Comparison of ENCODE assay signal across 8 mouse cellular contexts in genomic region chr19:37337752-37338151, GRCm38 (mm10). TPM values are rescaled to one million over a fixed set of nuclear protein-coding genes. Genes with fewer than 3 reads are reported as not detected.
DNase-seq lines count a peak whose midpoint lies in the region; ATAC-seq and TF ChIP-seq lines count a peak whose summit lies in the region.

TSS of gene Ide (minus strand) at chr19:37337852.

- peaks cover 23% of the 10 kb centered on the region for H3K79me3 ChIP-seq in C2C12 (ENCODE audit: low read depth)

- no peak within 1 kb of the TSS for H3K27ac ChIP-seq in ES-Bruce4 (ENCODE audit: insufficient read depth, low read length)
- H3K27ac ChIP-seq in forebrain, embryonic 11.5 days (ENCODE audit: low read depth, low read length): no peak within 1 kb of the TSS
- H3K27ac ChIP-seq in limb, embryonic 14.5 days (replicated peaks; ENCODE audit: low read depth, low read length): no peak within 1 kb of the TSS
- H3K27ac ChIP-seq in stomach, embryonic 15.5 days: no peak within 1 kb of the TSS

- no peaks in the 10 kb centered on the region for H3K27me3 ChIP-seq in C2C12 (ENCODE audit: control insufficient read depth, insufficient read depth, insufficient read length)
- H3K27me3 ChIP-seq in ES-Bruce4 (ENCODE audit: control insufficient read depth, insufficient read depth, low read length, poor library complexity, severe bottlenecking): no peaks in the 10 kb centered on the region
- no peaks in the 10 kb centered on the region for H3K27me3 ChIP-seq in forebrain, embryonic 11.5 days (ENCODE audit: control insufficient read depth, insufficient read depth, low read length)
- no peaks in the 10 kb centered on the region for H3K27me3 ChIP-seq in limb, embryonic 14.5 days (ENCODE audit: control insufficient read depth, insufficient read depth, low read length)
- no peaks in the 10 kb centered on the region for H3K27me3 ChIP-seq in stomach, embryonic 15.5 days (replicated peaks)

- no peaks in the 10 kb centered on the region for H3K9me3 ChIP-seq in ES-Bruce4 (replicated peaks; ENCODE audit: control insufficient read depth, insufficient read depth, low read length, poor library complexity, severe bottlenecking)
- H3K9me3 ChIP-seq in forebrain, embryonic 11.5 days (ENCODE audit: control insufficient read depth, low read length): no peaks in the 10 kb centered on the region
- H3K9me3 ChIP-seq in limb, embryonic 14.5 days (ENCODE audit: control insufficient read depth, low read length): no peaks in the 10 kb centered on the region
- no peaks in the 10 kb centered on the region for H3K9me3 ChIP-seq in stomach, embryonic 15.5 days

- H3K4me2 ChIP-seq in forebrain, embryonic 11.5 days (ENCODE audit: low read depth, low read length, severe bottlenecking): no peak within 1 kb of the TSS
- no peak within 1 kb of the TSS for H3K4me2 ChIP-seq in limb, embryonic 14.5 days (replicated peaks; ENCODE audit: low read depth, low read length, severe bottlenecking)
- H3K4me2 ChIP-seq in stomach, embryonic 15.5 days: no peak within 1 kb of the TSS

- peaks cover 6% of the 10 kb centered on the region for H3K36me3 ChIP-seq in C2C12 (ENCODE audit: control insufficient read depth, insufficient read depth)
- H3K36me3 ChIP-seq in ES-Bruce4 (ENCODE audit: control insufficient read depth, insufficient read depth, low read length, poor library complexity, severe bottlenecking): 0 out of 2 replicates have a peak, but pooled peaks cover 2% of the 10 kb centered on the region
- no peaks in the 10 kb centered on the region for H3K36me3 ChIP-seq in forebrain, embryonic 11.5 days (ENCODE audit: control insufficient read depth, insufficient read depth, low read length)
- no peaks in the 10 kb centered on the region for H3K36me3 ChIP-seq in limb, embryonic 14.5 days (ENCODE audit: control insufficient read depth, insufficient read depth, low read length)
- no peaks in the 10 kb centered on the region for H3K36me3 ChIP-seq in stomach, embryonic 15.5 days

- ATAC-seq in forebrain, embryonic 11.5 days (replicated peaks; ENCODE audit: low FRiP score): no peak
- no peak for ATAC-seq in limb, embryonic 14.5 days (ENCODE audit: low FRiP score, low read depth)
- no peak for ATAC-seq in stomach, embryonic 15.5 days (ENCODE audit: insufficient read depth, low FRiP score, low read depth)

- DNase-seq in forebrain, embryonic 11.5 days (ENCODE audit: low spot score): no peak
- no peak for DNase-seq in heart, postnatal 4 days
- DNase-seq in limb, embryonic 14.5 days (ENCODE audit: low spot score): no peak
- no peak for DNase-seq in cerebellum, adult 11-12 months
- DNase-seq in cerebellum, postnatal 4 days (ENCODE audit: low spot score in 2 of 2): no peak

- H3ac ChIP-seq in C2C12 (ENCODE audit: control insufficient read depth, insufficient read length, low read depth): no peak within 1 kb of the TSS

- peaks cover 90% of the 10 kb centered on the region for H3K79me2 ChIP-seq in C2C12 (ENCODE audit: control insufficient read depth, insufficient read depth)

- TF ChIP-seq CTCF in C2C12 (IDR thresholded peaks at IDR 0.05; ENCODE audit: control insufficient read depth, insufficient read depth, insufficient read length) (no peak), ES-Bruce4 (IDR thresholded peaks at IDR 0.05; ENCODE audit: low read depth, low read length) (no peak)

- H3K9ac ChIP-seq in ES-Bruce4 (ENCODE audit: low read depth, poor library complexity, severe bottlenecking): no peak within 1 kb of the TSS
- H3K9ac ChIP-seq in forebrain, embryonic 11.5 days (ENCODE audit: low read length): no peak within 1 kb of the TSS
- no peak within 1 kb of the TSS for H3K9ac ChIP-seq in limb, embryonic 14.5 days (ENCODE audit: low read depth, low read length, severe bottlenecking)
- H3K9ac ChIP-seq in stomach, embryonic 15.5 days: no peak within 1 kb of the TSS

- H3K4me3 ChIP-seq in C2C12 (ENCODE audit: insufficient read depth, poor library complexity, severe bottlenecking) (no peak within 1 kb of the TSS), ES-Bruce4 (ENCODE audit: low read depth, low read length) (no peak within 1 kb of the TSS)
- no peak within 1 kb of the TSS for H3K4me3 ChIP-seq in forebrain, embryonic 11.5 days (ENCODE audit: low read depth, low read length)
- H3K4me3 ChIP-seq in limb, embryonic 14.5 days (replicated peaks; ENCODE audit: low read length): no peak within 1 kb of the TSS
- H3K4me3 ChIP-seq in stomach, embryonic 15.5 days (replicated peaks): no peak within 1 kb of the TSS

- H3K4me1 ChIP-seq in ES-Bruce4 (ENCODE audit: control insufficient read depth, insufficient read depth, low read length): no peaks in the 10 kb centered on the region
- no peaks in the 10 kb centered on the region for H3K4me1 ChIP-seq in forebrain, embryonic 11.5 days (replicated peaks; ENCODE audit: control insufficient read depth, insufficient read depth, low read length)
- H3K4me1 ChIP-seq in limb, embryonic 14.5 days (ENCODE audit: control insufficient read depth, insufficient read depth, low read length): no peaks in the 10 kb centered on the region
- no peaks in the 10 kb centered on the region for H3K4me1 ChIP-seq in stomach, embryonic 15.5 days

- WGBS in forebrain, embryonic 11.5 days: 73% methylated on average over 4 of the region's 4 CpGs
- 77% methylated on average over 4 of the region's 4 CpGs for WGBS in limb, embryonic 14.5 days
- WGBS in stomach, embryonic 15.5 days: 65% methylated on average over 4 of the region's 4 CpGs

- TF ChIP-seq EP300 in ES-Bruce4 (IDR thresholded peaks at IDR 0.05; ENCODE audit: insufficient read depth, low read depth, low read length): no peak

- TF ChIP-seq POLR2A in ES-Bruce4 (IDR thresholded peaks at IDR 0.05; ENCODE audit: insufficient read depth, low read length): no peak
- TF ChIP-seq POLR2A in limb, embryonic 14.5 days (IDR thresholded peaks at IDR 0.05; ENCODE audit: borderline replicate concordance, extremely low read depth, insufficient read depth, insufficient read length): no peak

TF ChIP-seq in C2C12, 6 proteins besides CTCF, POLR2A, EP300 and RAD21:
- TF ChIP-seq MYOD1 (IDR thresholded peaks at IDR 0.05; ENCODE audit: control insufficient read depth, insufficient read length, low read depth): no peak
- TF ChIP-seq MAX (IDR thresholded peaks at IDR 0.05): no peak
- TF ChIP-seq CEBPB (IDR thresholded peaks at IDR 0.05; ENCODE audit: low read depth): no peak
- TF ChIP-seq USF1 (IDR thresholded peaks at IDR 0.05; ENCODE audit: low read depth): no peak
- no peak for TF ChIP-seq FOSL1 (IDR thresholded peaks at IDR 0.05; ENCODE audit: insufficient read depth, low read length, poor library complexity, severe bottlenecking)
- TF ChIP-seq MYOG (IDR thresholded peaks at IDR 0.05; ENCODE audit: control insufficient read depth, extremely low read depth, insufficient read length): no peak

RNA-seq across cellular contexts. Expression of gene Ide, which starts in this region (rescaled TPM):
- polyA plus RNA-seq in C2C12 (2012; fragmentation: generic; extraction: Trizol) (13.4 TPM), ES-Bruce4 (2011; ENCODE audit: insufficient read depth, insufficient read length, low read depth, missing spikeins) (137 and 147 TPM in 2 replicates)
- 64.7 and 71.6 TPM in 2 replicates for polyA plus RNA-seq in forebrain, embryonic 11.5 days (2014; fragmentation: Nextera tagmentation; extraction: Ambion mirVana)
- 100 to 1,000 TPM; 102 to 106 TPM for total RNA-seq in heart, postnatal 4 days (2021)
- 22.5 and 23.3 TPM in 2 replicates for polyA plus RNA-seq in limb, embryonic 14.5 days (2012; rRNA removed)
- polyA plus RNA-seq in limb, embryonic 14.5 days (2014; fragmentation: Nextera tagmentation; extraction: Ambion mirVana): 49.9 and 50.2 TPM in 2 replicates
- 47.5 and 59.0 TPM in 2 replicates for polyA plus RNA-seq in stomach, embryonic 15.5 days (2015; fragmentation: Nextera tagmentation; extraction: Ambion mirVana)
